Mouse (Mus musculus): ENCODE results near the gene Nifk.
A peak's percentile ranks its signal among the peaks of the same experiment; 100 is the strongest.

The Nifk gene

GRCm38 (mm10) chr1:118321661-118322201 is at the start of gene Nifk:
Gene Nifk (plus strand): TSS chr1:118321839.
- DNase-seq (ENCODE audit: low read depth, low spot score): peak; percentile 93

GRCm38 (mm10) chr1:118275139-118275538 is 46.5 kb upstream of the Nifk start:
- no peak for DNase-seq (ENCODE audit: low read depth, low spot score)

- DNase-seq (ENCODE audit: low read depth, low spot score): no peak
Measured at GRCm38 (mm10) chr1:118292291-118292690, 29.3 kb upstream of the Nifk start.

GRCm38 (mm10) chr1:118294192-118294591 is 27.4 kb upstream of the Nifk start:
- no peak for DNase-seq (ENCODE audit: low read depth, low spot score)

- DNase-seq (ENCODE audit: low read depth, low spot score): no peak
Measured at GRCm38 (mm10) chr1:118294826-118295225, 26.8 kb upstream of the Nifk start.

- DNase-seq (ENCODE audit: low read depth, low spot score): no peak
Measured at GRCm38 (mm10) chr1:118296673-118297072, 25.0 kb upstream of the Nifk start.

GRCm38 (mm10) chr1:118297719-118298118 is 23.9 kb upstream of the Nifk start:
- no peak for DNase-seq (ENCODE audit: low read depth, low spot score)

GRCm38 (mm10) chr1:118310780-118311621 is 10.6 kb upstream of the Nifk start:
- DNase-seq (ENCODE audit: low read depth, low spot score): peak; percentile 84

GRCm38 (mm10) chr1:118311622-118312326 is 9.9 kb upstream of the Nifk start, which contains the start of gene Tsn:
Gene Tsn (minus strand): TSS chr1:118311739.
- DNase-seq (ENCODE audit: low read depth, low spot score): no peak

GRCm38 (mm10) chr1:118320696-118321095 is 943 bp upstream of the Nifk start:
- no peak for DNase-seq (ENCODE audit: low read depth, low spot score)

GRCm38 (mm10) chr1:118334749-118335713 is 13.4 kb downstream of the Nifk start:
- DNase-seq (ENCODE audit: low read depth, low spot score): no peak

GRCm38 (mm10) chr1:118335847-118336246 is 14.2 kb downstream of the Nifk start:
- no peak for DNase-seq (ENCODE audit: low read depth, low spot score)

GRCm38 (mm10) chr1:118337921-118338320 is 16.3 kb downstream of the Nifk start:
- peak; percentile 62 for DNase-seq (ENCODE audit: low read depth, low spot score)

GRCm38 (mm10) chr1:118343649-118344435 is 22.2 kb downstream of the Nifk start:
- no peak for DNase-seq (ENCODE audit: low read depth, low spot score)

- DNase-seq (ENCODE audit: low read depth, low spot score): no peak
Measured at GRCm38 (mm10) chr1:118349922-118350321, 28.3 kb downstream of the Nifk start.

- DNase-seq (ENCODE audit: low read depth, low spot score): peak; percentile 21
Measured at GRCm38 (mm10) chr1:118359071-118359761, 37.6 kb downstream of the Nifk start.

- DNase-seq (ENCODE audit: low read depth, low spot score): no peak
Measured at GRCm38 (mm10) chr1:118367970-118368369, 46.3 kb downstream of the Nifk start.

GRCm38 (mm10) chr1:118368721-118369461 is 47.3 kb downstream of the Nifk start:
- DNase-seq (ENCODE audit: low read depth, low spot score): peak; percentile 28

- no peak for DNase-seq (ENCODE audit: low read depth, low spot score)
Measured at GRCm38 (mm10) chr1:118377784-118378183, 56.1 kb downstream of the Nifk start.

Data from skeletal muscle tissue, adult 2 months (tissue).